ENCODE assay signal across 8 mouse cellular contexts in genomic region chr6:4748506-4748961, GRCm38 (mm10). TPM values are rescaled to one million over a fixed set of nuclear protein-coding genes. Genes with fewer than 3 reads are reported as not detected.
DNase-seq lines count a peak whose midpoint lies in the region; ATAC-seq and TF ChIP-seq lines count a peak whose summit lies in the region.

No protein-coding gene starts in this region.

- H3K27me3 ChIP-seq in ES-Bruce4 (ENCODE audit: control insufficient read depth, insufficient read depth, low read length, poor library complexity, severe bottlenecking) = no peaks in the 10 kb centered on the region; the same call in 1 of the 2 replicates
- no peaks in the 10 kb centered on the region for H3K27me3 ChIP-seq in embryonic facial prominence, embryonic 12.5 days
- no peaks in the 10 kb centered on the region for H3K27me3 ChIP-seq in hindbrain, embryonic 13.5 days
- H3K27me3 ChIP-seq in liver, embryonic 15.5 days = peaks cover 33% of the 10 kb centered on the region

- TF ChIP-seq CTCF in ES-Bruce4 (IDR thresholded peaks at IDR 0.05; ENCODE audit: low read depth, low read length) = no peak

- H3K36me3 ChIP-seq in ES-Bruce4 (ENCODE audit: control insufficient read depth, insufficient read depth, low read length, poor library complexity, severe bottlenecking) = no peaks in the 10 kb centered on the region
- no peaks in the 10 kb centered on the region for H3K36me3 ChIP-seq in embryonic facial prominence, embryonic 12.5 days
- no peaks in the 10 kb centered on the region for H3K36me3 ChIP-seq in hindbrain, embryonic 13.5 days
- H3K36me3 ChIP-seq in liver, embryonic 15.5 days (replicated peaks) = no peaks in the 10 kb centered on the region

- H3K9ac ChIP-seq in ES-Bruce4 (ENCODE audit: low read depth, poor library complexity, severe bottlenecking) = 0 out of 2 replicates have a peak overlapping the region, but pooled peaks have one; percentile 12
- peak overlapping the region; percentile 58; the same call in 1 of the 2 replicates for H3K9ac ChIP-seq in embryonic facial prominence, embryonic 12.5 days
- H3K9ac ChIP-seq in hindbrain, embryonic 13.5 days = peak overlapping the region; percentile 56
- H3K9ac ChIP-seq in liver, embryonic 15.5 days = no peak overlapping the region

- no peak for TF ChIP-seq EP300 in ES-Bruce4 (IDR thresholded peaks at IDR 0.05; ENCODE audit: insufficient read depth, low read depth, low read length)

- TF ChIP-seq POLR2A in ES-Bruce4 (IDR thresholded peaks at IDR 0.05; ENCODE audit: insufficient read depth, low read length) = no peak

- H3K4me1 ChIP-seq in ES-Bruce4 (ENCODE audit: control insufficient read depth, insufficient read depth, low read length) = no peaks in the 10 kb centered on the region
- H3K4me1 ChIP-seq in embryonic facial prominence, embryonic 12.5 days = no peaks in the 10 kb centered on the region
- 0 out of 2 replicates have a peak, but pooled peaks cover 2% of the 10 kb centered on the region for H3K4me1 ChIP-seq in hindbrain, embryonic 13.5 days (replicated peaks)
- H3K4me1 ChIP-seq in liver, embryonic 15.5 days (replicated peaks) = peaks cover 9% of the 10 kb centered on the region; the same call in 1 of the 2 replicates

- peak; percentile 48 for DNase-seq in gastrocnemius, postnatal 10 days
- DNase-seq in gastrocnemius, postnatal 25 days = no peak
- peak; percentile 58 for DNase-seq in right cerebral cortex, postnatal 4 days
- DNase-seq in ovary, postnatal 10 days (ENCODE audit: low spot score) = no peak

- peaks cover 11% of the 10 kb centered on the region; the same call in 1 of the 2 replicates for H3K9me3 ChIP-seq in ES-Bruce4 (replicated peaks; ENCODE audit: control insufficient read depth, insufficient read depth, low read length, poor library complexity, severe bottlenecking)
- H3K9me3 ChIP-seq in embryonic facial prominence, embryonic 12.5 days = peaks cover 22% of the 10 kb centered on the region
- peaks cover 4% of the 10 kb centered on the region; the same call in 1 of the 2 replicates for H3K9me3 ChIP-seq in hindbrain, embryonic 13.5 days
- no peaks in the 10 kb centered on the region for H3K9me3 ChIP-seq in liver, embryonic 15.5 days (replicated peaks)

- ATAC-seq in embryonic facial prominence, embryonic 12.5 days (ENCODE audit: insufficient number of reproducible peaks, insufficient read depth, low FRiP score, low TSS enrichment) = no peak
- ATAC-seq in hindbrain, embryonic 13.5 days (ENCODE audit: low FRiP score) = peak; percentile 34
- peak; percentile 10; the same call in 1 of the 2 replicates for ATAC-seq in liver, embryonic 15.5 days (ENCODE audit: insufficient read depth)

- H3K4me2 ChIP-seq in embryonic facial prominence, embryonic 12.5 days (replicated peaks) = peak overlapping the region; percentile 55
- peak overlapping the region; percentile 63 for H3K4me2 ChIP-seq in hindbrain, embryonic 13.5 days
- H3K4me2 ChIP-seq in liver, embryonic 15.5 days = peak overlapping the region; percentile 55

- 54% methylated on average over 15 of the region's 15 CpGs for WGBS in embryonic facial prominence, embryonic 12.5 days
- WGBS in hindbrain, embryonic 13.5 days = 55% methylated on average over 15 of the region's 15 CpGs
- WGBS in liver, embryonic 15.5 days (ENCODE audit: insufficient replicate concordance) = 43% methylated on average over 15 of the region's 15 CpGs

- H3K27ac ChIP-seq in ES-Bruce4 (ENCODE audit: insufficient read depth, low read length) = no peak overlapping the region
- peak overlapping the region; percentile 67 for H3K27ac ChIP-seq in embryonic facial prominence, embryonic 12.5 days
- peak overlapping the region; percentile 42; the same call in 1 of the 2 replicates for H3K27ac ChIP-seq in hindbrain, embryonic 13.5 days
- no peak overlapping the region for H3K27ac ChIP-seq in liver, embryonic 15.5 days (replicated peaks)

- H3K4me3 ChIP-seq in ES-Bruce4 (ENCODE audit: low read depth, low read length) = peak overlapping the region; percentile 88
- H3K4me3 ChIP-seq in embryonic facial prominence, embryonic 12.5 days = peak overlapping the region; percentile 47
- peak overlapping the region; percentile 53 for H3K4me3 ChIP-seq in hindbrain, embryonic 13.5 days
- peak overlapping the region; percentile 44 for H3K4me3 ChIP-seq in liver, embryonic 15.5 days (replicated peaks)

RNA-seq across cellular contexts. Expression of gene Peg10, which starts 1.4 kb away (rescaled TPM):
- 10 to 100 TPM; 27.9 to 37.8 TPM for total RNA-seq in gastrocnemius, postnatal 10 days (2021)
- 1 to 10 TPM; 2.2 to 3.1 TPM for total RNA-seq in gastrocnemius, postnatal 25 days (2021)
- polyA plus RNA-seq in ES-Bruce4 (2011; ENCODE audit: insufficient read depth, insufficient read length, low read depth, missing spikeins) = 435 and 458 TPM in 2 replicates
- polyA plus RNA-seq in embryonic facial prominence, embryonic 12.5 days (2016; fragmentation: Nextera tagmentation; extraction: Ambion mirVana) = 11.5 and 12.9 TPM in 2 replicates
- polyA plus RNA-seq in hindbrain, embryonic 13.5 days (2015; fragmentation: Nextera tagmentation; extraction: Ambion mirVana) = 7.3 and 9.0 TPM in 2 replicates
- 1.8 and 2.0 TPM in 2 replicates for polyA plus RNA-seq in liver, embryonic 15.5 days (2015; fragmentation: Nextera tagmentation; extraction: Ambion mirVana)

RNA-seq across cellular contexts. Expression of gene Sgce, which starts 1.5 kb away (rescaled TPM):
- 10 to 100 TPM; 36.2 to 43.2 TPM for total RNA-seq in gastrocnemius, postnatal 10 days (2021)
- 10 to 100 TPM; 10.2 to 12.1 TPM for total RNA-seq in gastrocnemius, postnatal 25 days (2021)
- 27.2 and 35.6 TPM in 2 replicates for polyA plus RNA-seq in ES-Bruce4 (2011; ENCODE audit: insufficient read depth, insufficient read length, low read depth, missing spikeins)
- 58.0 and 61.8 TPM in 2 replicates for polyA plus RNA-seq in embryonic facial prominence, embryonic 12.5 days (2016; fragmentation: Nextera tagmentation; extraction: Ambion mirVana)
- 64.4 and 64.6 TPM in 2 replicates for polyA plus RNA-seq in hindbrain, embryonic 13.5 days (2015; fragmentation: Nextera tagmentation; extraction: Ambion mirVana)
- polyA plus RNA-seq in liver, embryonic 15.5 days (2015; fragmentation: Nextera tagmentation; extraction: Ambion mirVana) = 19.6 and 20.8 TPM in 2 replicates

Comparison
In these comparisons a context has a peak if more than half of its experiments do, and no peak if none do; other contexts are left out.
1. DNase-seq: peak in gastrocnemius, postnatal 10 days (single experiment) and right cerebral cortex, postnatal 4 days (single experiment); none in gastrocnemius, postnatal 25 days (single experiment) and ovary, postnatal 10 days (single experiment).
2. H3K27ac ChIP-seq: peak in embryonic facial prominence, embryonic 12.5 days (single experiment) and hindbrain, embryonic 13.5 days (single experiment); none in ES-Bruce4 (single experiment) and liver, embryonic 15.5 days (single experiment).
3. RNA of gene Peg10, which starts 1.4 kb away (polyA plus RNA-seq): 435 to 458 TPM in ES-Bruce4; 11.5 to 12.9 TPM in embryonic facial prominence, embryonic 12.5 days, 7.3 to 9.0 TPM in hindbrain, embryonic 13.5 days and 1.8 to 2.0 TPM in liver, embryonic 15.5 days; every median in the first group is over 10 times any median in the second.
4. Peak in every context shown above with its lines, with median percentiles within 50 percentile points of each other: H3K4me3 ChIP-seq and H3K4me2 ChIP-seq.